Mouse (Mus musculus): ENCODE data around the gene Prkar1b.

- TF ChIP-seq CTCF (IDR thresholded peaks at IDR 0.05; ENCODE audit: low read depth) (no peak), EP300 (IDR thresholded peaks at IDR 0.05; ENCODE audit: low read depth) (no peak)
Measured at GRCm38 (mm10) chr5:139077311-139078155, 72.3 kb downstream of the Prkar1b start.

All from liver, postnatal 0 days (tissue).